Mouse (Mus musculus) kidney, adult 2 months (tissue): ENCODE measurements around the gene Gpr83. TPM values are rescaled to one million over a fixed set of nuclear protein-coding genes. Genes with fewer than 3 reads are reported as not detected.

Experiments used
- DNase-seq: peaks from one replicate; pipeline ENCODE4 v3.0.0; 2021
- H3K27ac ChIP-seq: fragments of 200-500 bp; 2 replicates; pipeline ENCODE4 v1.5.1; 2012; ENCODE audit warnings: low read depth, low read length, control low read depth, inconsistent platforms; ENCODE audit not compliant: insufficient read depth
- H3K27me3 ChIP-seq: fragments of 200-500 bp; replicated peaks from 2 replicates; pipeline ENCODE4 v1.6.1; 2012; ENCODE audit warnings: mild to moderate bottlenecking, moderate library complexity, low read length, inconsistent platforms; ENCODE audit not compliant: control insufficient read depth, insufficient read depth
- H3K36me3 ChIP-seq: fragments of 200-500 bp; 2 replicates; pipeline ENCODE4 v1.6.1; 2012; ENCODE audit warnings: mild to moderate bottlenecking, moderate library complexity, low read length, inconsistent platforms; ENCODE audit not compliant: control insufficient read depth, insufficient read depth
- H3K4me1 ChIP-seq: fragments of 200-500 bp; 2 replicates; pipeline ENCODE4 v1.6.1; 2011; ENCODE audit warnings: low read length; ENCODE audit not compliant: control insufficient read depth, insufficient read depth
- H3K4me3 ChIP-seq: fragments of 200-500 bp; 2 replicates; pipeline ENCODE4 v1.5.1; 2011; ENCODE audit warnings: mild to moderate bottlenecking, low read depth, low read length, control low read depth; ENCODE audit not compliant: insufficient read depth
- CTCF ChIP-seq: fragments of 200-500 bp; conservative IDR thresholded peaks from 2 replicates; pipeline ENCODE4 v1.5.1; 2011; ENCODE audit warnings: low read depth, mild to moderate bottlenecking, control low read depth, low read length, moderate library complexity, mixed read lengths; ENCODE audit not compliant: insufficient read depth, insufficient read length
- POLR2A ChIP-seq: fragments of 200-500 bp; IDR thresholded peaks from one replicate; pipeline ENCODE4 v1.6.1; 2011; ENCODE audit warnings: low read depth, low read length, control low read depth
- WGBS: fragments of 180-500 bp; shearing (Covaris S2); methylation state at CpG from one replicate; pipeline ENCODE4 v1.1.7; 2018; 5-methylcytosine and 5-hydroxymethylcytosine counted together
- polyA plus RNA-seq: library from polyadenylated mRNA; depleted of rRNA; stranded (reverse); fragments of >200 nt; gene quantifications from 2 replicates; pipeline ENCODE4 v1.2.3, GENCODE M21; 2012

Gpr83 gene
- polyA plus RNA-seq, 1 experiment = 0.30 TPM

GRCm38 (mm10) chr9:14856922-14857654 is 2.9 kb upstream of the Gpr83 start:
- Histone ChIP-seq H3K4me1 (no peaks in the 10 kb centered on the region), H3K27ac (no peak overlapping the region), H3K4me3 (no peak overlapping the region), H3K27me3 (no peaks in the 10 kb centered on the region), H3K36me3 (no peaks in the 10 kb centered on the region)
- TF ChIP-seq POLR2A = no peak
- DNase-seq = no peak
- 50% methylated on average over 4 of the region's 4 CpGs for WGBS

GRCm38 (mm10) chr9:14858170-14858706 is 1.8 kb upstream of the Gpr83 start:
- Histone ChIP-seq H3K36me3 (no peaks in the 10 kb centered on the region), H3K4me1 (no peaks in the 10 kb centered on the region), H3K27ac (no peak overlapping the region), H3K4me3 (no peak overlapping the region), H3K27me3 (no peaks in the 10 kb centered on the region)
- peak; percentile 32 for DNase-seq
- TF ChIP-seq POLR2A = no peak
- no peak for TF ChIP-seq CTCF
- 61% methylated on average over 7 of the region's 7 CpGs for WGBS

GRCm38 (mm10) chr9:14858782-14859181 is 1.2 kb upstream of the Gpr83 start:
- DNase-seq = no peak
- no peak overlapping the region for H3K4me3 ChIP-seq
- no peaks in the 10 kb centered on the region for H3K36me3 ChIP-seq
- no peak overlapping the region for H3K27ac ChIP-seq
- WGBS = 95% methylated on average over 3 of the region's 3 CpGs
- H3K27me3 ChIP-seq = no peaks in the 10 kb centered on the region
- TF ChIP-seq CTCF (no peak), POLR2A (no peak)
- no peaks in the 10 kb centered on the region for H3K4me1 ChIP-seq

- H3K27ac ChIP-seq = no peak overlapping the region
- 87% methylated on average over 3 of the region's 3 CpGs for WGBS
- H3K27me3 ChIP-seq = no peaks in the 10 kb centered on the region
- H3K4me3 ChIP-seq = no peak overlapping the region
- no peaks in the 10 kb centered on the region for H3K4me1 ChIP-seq
- DNase-seq = no peak
- TF ChIP-seq CTCF (no peak), POLR2A (no peak)
- H3K36me3 ChIP-seq = no peaks in the 10 kb centered on the region
These were observed 3.1 kb downstream of the Gpr83 start for GRCm38 (mm10) chr9:14863126-14863525.

GRCm38 (mm10) chr9:14864726-14865125 is 4.7 kb downstream of the Gpr83 start:
- no peak for DNase-seq
- Histone ChIP-seq H3K4me3 (no peak overlapping the region), H3K27me3 (no peaks in the 10 kb centered on the region), H3K27ac (no peak overlapping the region), H3K36me3 (no peaks in the 10 kb centered on the region), H3K4me1 (no peaks in the 10 kb centered on the region)
- 81% methylated on average over 9 of the region's 9 CpGs for WGBS
- TF ChIP-seq CTCF (no peak), POLR2A (no peak)

- Histone ChIP-seq H3K4me3 (no peak overlapping the region), H3K36me3 (no peaks in the 10 kb centered on the region), H3K27me3 (no peaks in the 10 kb centered on the region), H3K4me1 (no peaks in the 10 kb centered on the region), H3K27ac (no peak overlapping the region)
- DNase-seq = peak; percentile 12
- TF ChIP-seq CTCF (peak; percentile 49), POLR2A (no peak)
- 29% methylated on average over 7 of the region's 7 CpGs for WGBS
These were observed 6.9 kb downstream of the Gpr83 start for GRCm38 (mm10) chr9:14866957-14867356.

GRCm38 (mm10) chr9:14868326-14868725 is 8.3 kb downstream of the Gpr83 start:
- WGBS = 96% methylated on average over 8 of the region's 8 CpGs
- TF ChIP-seq POLR2A (no peak), CTCF (no peak)
- DNase-seq = no peak
- Histone ChIP-seq H3K27me3 (no peaks in the 10 kb centered on the region), H3K4me1 (no peaks in the 10 kb centered on the region), H3K27ac (no peak overlapping the region), H3K4me3 (no peak overlapping the region), H3K36me3 (no peaks in the 10 kb centered on the region)
